Mouse (Mus musculus) cerebellum, adult (tissue): ENCODE measurements at regions not wholly inside any gene's neighbourhood (a gene's known extent, or its start where the extent isn't known, plus 50 kb on each side); places are given as distances from the start of the nearest gene placed in this dataset.

Experiments
- ATAC-seq: cut with Nextera tagmentation; 2 replicates; pipeline ENCODE4 v1.9.2; 2017; ENCODE audit warnings: mild to moderate bottlenecking, moderate library complexity, mixed read lengths; ENCODE audit not compliant: insufficient number of reproducible peaks, low FRiP score, low TSS enrichment

GRCm38 (mm10) chr13:71874986-71875385, 88.5 kb downstream of the Irx1 start:
- ATAC-seq, result no peak

- ATAC-seq, result no peak
Observed at GRCm38 (mm10) chr13:71868763-71869162, 94.8 kb downstream of the Irx1 start.

GRCm38 (mm10) chr13:71853426-71854025, 110.0 kb downstream of the Irx1 start:
- ATAC-seq, result peak; percentile 66

GRCm38 (mm10) chr13:71804032-71804958, 159.2 kb downstream of the Irx1 start:
- ATAC-seq, result peak; percentile 40; the same call in 1 of the 2 replicates

GRCm38 (mm10) chr13:71798288-71798687, 165.2 kb downstream of the Irx1 start:
- ATAC-seq, result no peak

GRCm38 (mm10) chr13:71784740-71785139, 178.8 kb downstream of the Irx1 start:
- ATAC-seq, result no peak

- ATAC-seq, result no peak
Observed at GRCm38 (mm10) chr13:71747003-71747965, 216.2 kb downstream of the Irx1 start.

- no peak for ATAC-seq
Observed at GRCm38 (mm10) chr13:71746534-71746933, 217.0 kb downstream of the Irx1 start.

- no peak for ATAC-seq
Observed at GRCm38 (mm10) chr13:71736821-71737345, 226.6 kb downstream of the Irx1 start.

- no peak for ATAC-seq
Observed at GRCm38 (mm10) chr13:71734261-71734660, 229.3 kb downstream of the Irx1 start.

GRCm38 (mm10) chr13:71733360-71733759, 230.2 kb downstream of the Irx1 start:
- no peak for ATAC-seq

- no peak for ATAC-seq
Observed at GRCm38 (mm10) chr13:71732903-71733302, 230.6 kb downstream of the Irx1 start.

- ATAC-seq, result no peak
Observed at GRCm38 (mm10) chr13:71690069-71690817, 273.3 kb downstream of the Irx1 start.

GRCm38 (mm10) chr13:71689187-71689586, 274.3 kb downstream of the Irx1 start:
- ATAC-seq, result no peak

GRCm38 (mm10) chr13:71676081-71676624, 287.4 kb downstream of the Irx1 start:
- ATAC-seq, result no peak

- no peak for ATAC-seq
Observed at GRCm38 (mm10) chr13:71669956-71670739, 293.4 kb downstream of the Irx1 start.

- ATAC-seq, result no peak
Observed at GRCm38 (mm10) chr13:71668256-71668655, 295.3 kb downstream of the Irx1 start.

- no peak for ATAC-seq
Observed at GRCm38 (mm10) chr13:71665221-71665916, 298.2 kb downstream of the Irx1 start.
